Comparison of ENCODE assay signal across 8 mouse cellular contexts in genomic region chr12:103064944-103065343, GRCm38 (mm10).
A peak's percentile ranks its signal among the peaks of the same experiment; 100 is the strongest.
DNase-seq lines count a peak whose midpoint lies in the region; ATAC-seq and TF ChIP-seq lines count a peak whose summit lies in the region.

No protein-coding gene starts in this region.

- WGBS in hindbrain, embryonic 13.5 days = 17% methylated on average over 3 of the region's 3 CpGs
- 22% methylated on average over 3 of the region's 3 CpGs for WGBS in hindbrain, embryonic 10.5 days
- 22% methylated on average over 3 of the region's 3 CpGs for WGBS in hindbrain, embryonic 14.5 days

- DNase-seq in hindbrain, embryonic 10.5 days (ENCODE audit: low spot score) = no peak
- DNase-seq in cerebellum, adult 9-10 months = peak; percentile 66
- peak; percentile 79 for DNase-seq in hindbrain, embryonic 14.5 days (ENCODE audit: low spot score)
- DNase-seq in lung, postnatal 14 days = peak; percentile 19
- DNase-seq in thymus, postnatal 25 days = peak; percentile 9
- DNase-seq in frontal cortex, postnatal 14 days (ENCODE audit: low spot score in 2 of 2) = no peak

- H3K4me1 ChIP-seq in hindbrain, embryonic 13.5 days (replicated peaks) = no peaks in the 10 kb centered on the region
- peaks cover 3% of the 10 kb centered on the region; the same call in 1 of the 2 replicates for H3K4me1 ChIP-seq in hindbrain, embryonic 10.5 days (replicated peaks)
- H3K4me1 ChIP-seq in ES-Bruce4 (ENCODE audit: control insufficient read depth, insufficient read depth, low read length) = no peaks in the 10 kb centered on the region
- H3K4me1 ChIP-seq in hindbrain, embryonic 14.5 days (replicated peaks; ENCODE audit: control insufficient read depth, insufficient read depth, low read length) = no peaks in the 10 kb centered on the region

- H3K4me2 ChIP-seq in hindbrain, embryonic 13.5 days = no peak overlapping the region
- no peak overlapping the region for H3K4me2 ChIP-seq in hindbrain, embryonic 14.5 days (replicated peaks)

- no peaks in the 10 kb centered on the region for H3K9me3 ChIP-seq in hindbrain, embryonic 13.5 days
- no peaks in the 10 kb centered on the region for H3K9me3 ChIP-seq in hindbrain, embryonic 10.5 days
- no peaks in the 10 kb centered on the region for H3K9me3 ChIP-seq in ES-Bruce4 (replicated peaks; ENCODE audit: control insufficient read depth, insufficient read depth, low read length, poor library complexity, severe bottlenecking)
- H3K9me3 ChIP-seq in hindbrain, embryonic 14.5 days (ENCODE audit: control insufficient read depth, low read length) = no peaks in the 10 kb centered on the region

- no peak for TF ChIP-seq POLR2A in ES-Bruce4 (IDR thresholded peaks at IDR 0.05; ENCODE audit: insufficient read depth, low read length)

- TF ChIP-seq EP300 in ES-Bruce4 (IDR thresholded peaks at IDR 0.05; ENCODE audit: insufficient read depth, low read depth, low read length) = no peak

- H3K27ac ChIP-seq in hindbrain, embryonic 13.5 days = no peak overlapping the region
- H3K27ac ChIP-seq in hindbrain, embryonic 10.5 days = no peak overlapping the region
- no peak overlapping the region for H3K27ac ChIP-seq in ES-Bruce4 (ENCODE audit: insufficient read depth, low read length)
- H3K27ac ChIP-seq in hindbrain, embryonic 14.5 days = no peak overlapping the region

- TF ChIP-seq CTCF in ES-Bruce4 (IDR thresholded peaks at IDR 0.05; ENCODE audit: low read depth, low read length) = peak; percentile 11

- H3K36me3 ChIP-seq in hindbrain, embryonic 13.5 days = peaks cover 41% of the 10 kb centered on the region
- H3K36me3 ChIP-seq in hindbrain, embryonic 10.5 days = no peaks in the 10 kb centered on the region
- H3K36me3 ChIP-seq in ES-Bruce4 (ENCODE audit: control insufficient read depth, insufficient read depth, low read length, poor library complexity, severe bottlenecking) = no peaks in the 10 kb centered on the region
- peaks cover 54% of the 10 kb centered on the region for H3K36me3 ChIP-seq in hindbrain, embryonic 14.5 days (replicated peaks; ENCODE audit: control insufficient read depth, insufficient read depth)

- no peak overlapping the region for H3K4me3 ChIP-seq in hindbrain, embryonic 13.5 days
- H3K4me3 ChIP-seq in hindbrain, embryonic 10.5 days = no peak overlapping the region
- no peak overlapping the region for H3K4me3 ChIP-seq in ES-Bruce4 (ENCODE audit: low read depth, low read length)
- no peak overlapping the region for H3K4me3 ChIP-seq in hindbrain, embryonic 14.5 days (replicated peaks; ENCODE audit: low read length)

- ATAC-seq in hindbrain, embryonic 13.5 days (ENCODE audit: low FRiP score) = 0 out of 2 replicates have a peak, but pooled peaks have one; percentile 39
- ATAC-seq in hindbrain, embryonic 14.5 days (ENCODE audit: low FRiP score) = peak; percentile 51; the same call in 1 of the 2 replicates

- H3K9ac ChIP-seq in hindbrain, embryonic 13.5 days = no peak overlapping the region
- H3K9ac ChIP-seq in ES-Bruce4 (ENCODE audit: low read depth, poor library complexity, severe bottlenecking) = no peak overlapping the region
- no peak overlapping the region for H3K9ac ChIP-seq in hindbrain, embryonic 14.5 days

- H3K27me3 ChIP-seq in hindbrain, embryonic 13.5 days = no peaks in the 10 kb centered on the region
- no peaks in the 10 kb centered on the region for H3K27me3 ChIP-seq in hindbrain, embryonic 10.5 days (ENCODE audit: insufficient read depth, poor library complexity, severe bottlenecking)
- no peaks in the 10 kb centered on the region for H3K27me3 ChIP-seq in ES-Bruce4 (ENCODE audit: control insufficient read depth, insufficient read depth, low read length, poor library complexity, severe bottlenecking)
- no peaks in the 10 kb centered on the region for H3K27me3 ChIP-seq in hindbrain, embryonic 14.5 days (ENCODE audit: control insufficient read depth, insufficient read depth, low read length)

Comparison
In these comparisons a context has a peak if more than half of its experiments do, and no peak if none do; other contexts are left out.
1. DNase-seq: peak in cerebellum, adult 9-10 months (single experiment), hindbrain, embryonic 14.5 days (single experiment), lung, postnatal 14 days (single experiment) and thymus, postnatal 25 days (single experiment); none in hindbrain, embryonic 10.5 days (single experiment) and frontal cortex, postnatal 14 days (0 of 2).